Mouse (Mus musculus) heart, postnatal 10 days (tissue): Measurements from ENCODE around the gene 4933424G06Rik. TPM values are rescaled to one million over a fixed set of nuclear protein-coding genes. Genes with fewer than 3 reads are reported as not detected.

Experiments
- microRNA-seq, 2 experiments: library from miRNA; unstranded; fragments of <30 nt; microRNA quantifications; one replicate each; pipeline ENCODE4 v1.2.0; 2022
- total RNA-seq, 2 experiments: library from RNA; stranded (reverse); gene quantifications; 2 replicates each; pipeline ENCODE4 v1.2.3; 2021

The 4933424G06Rik gene
- total RNA-seq, 2 experiments from 2014 or later = not detected

Small RNA genes within 50 kb of the gene (microRNA-seq; reads per million reads assigned to microRNA genes)
- gene Gm24133 = 0 reads per million in 2 experiments

Other genes with a start within 250 kb of the 4933424G06Rik start
- 1 to 10 TPM; 3.5 to 4.1 TPM for gene Cnnm4, start 238.5 kb upstream of the 4933424G06Rik start, total RNA-seq
- gene Cnnm3, start 198.3 kb upstream of the 4933424G06Rik start, total RNA-seq = 10 to 100 TPM; 15.3 to 18.3 TPM
- gene Ankrd23, start 173.3 kb upstream of the 4933424G06Rik start, total RNA-seq = 100 to 1,000 TPM; 189 to 244 TPM
- gene Gm42417, start 170.7 kb upstream of the 4933424G06Rik start, total RNA-seq = 100 to 1,000 TPM in 1 of 2 experiments, 10 to 100 TPM in 1; 90.6 to 123 TPM
- 10 to 100 TPM; 12.9 to 14.1 TPM for gene Ankrd39, start 162.7 kb upstream of the 4933424G06Rik start, total RNA-seq
- gene Sema4c, start 151.8 kb upstream of the 4933424G06Rik start, total RNA-seq = 10 to 100 TPM; 24.4 to 25.0 TPM
- gene Fam178b, start 27.0 kb upstream of the 4933424G06Rik start, total RNA-seq = 1 to 10 TPM in 1 of 2 experiments, under 1 TPM in 1; 0.60 to 1.2 TPM
- 1,000 to 10,000 TPM; 2,031 to 2,046 TPM for gene Cox5b, start 18.7 kb upstream of the 4933424G06Rik start, total RNA-seq
- gene Actr1b, start 4.3 kb downstream of the 4933424G06Rik start, total RNA-seq = 100 to 1,000 TPM; 118 to 127 TPM
- under 1 TPM; 0.27 to 0.57 TPM for gene Zap70, start 51.6 kb downstream of the 4933424G06Rik start, total RNA-seq
- gene Tmem131, start 233.5 kb downstream of the 4933424G06Rik start, total RNA-seq = 10 to 100 TPM; 44.1 to 44.8 TPM